Mouse (Mus musculus) G1E (cell line): ENCODE data around the gene Slc15a1.

Experiments used
- CTCF ChIP-seq: IDR thresholded peaks from 2 replicates; pipeline ENCODE4 v1.5.1; 2012; ENCODE audit warnings: low read depth, low read length, inconsistent platforms, mixed read lengths
- GATA1 ChIP-seq: IDR thresholded peaks from 2 replicates; pipeline ENCODE4 v1.6.1; 2012; ENCODE audit warnings: borderline replicate concordance, low read length, inconsistent platforms, mixed read lengths
- POLR2AphosphoS5 ChIP-seq: IDR thresholded peaks from 2 replicates; pipeline ENCODE4 v1.6.1; 2012; ENCODE audit warnings: low read depth, low read length, inconsistent platforms; ENCODE audit not compliant: insufficient replicate concordance
- TAL1 ChIP-seq: conservative IDR thresholded peaks from 2 replicates; pipeline ENCODE4 v1.6.1; 2012; ENCODE audit warnings: low read depth, low read length, inconsistent platforms, mixed read lengths

DNA sequence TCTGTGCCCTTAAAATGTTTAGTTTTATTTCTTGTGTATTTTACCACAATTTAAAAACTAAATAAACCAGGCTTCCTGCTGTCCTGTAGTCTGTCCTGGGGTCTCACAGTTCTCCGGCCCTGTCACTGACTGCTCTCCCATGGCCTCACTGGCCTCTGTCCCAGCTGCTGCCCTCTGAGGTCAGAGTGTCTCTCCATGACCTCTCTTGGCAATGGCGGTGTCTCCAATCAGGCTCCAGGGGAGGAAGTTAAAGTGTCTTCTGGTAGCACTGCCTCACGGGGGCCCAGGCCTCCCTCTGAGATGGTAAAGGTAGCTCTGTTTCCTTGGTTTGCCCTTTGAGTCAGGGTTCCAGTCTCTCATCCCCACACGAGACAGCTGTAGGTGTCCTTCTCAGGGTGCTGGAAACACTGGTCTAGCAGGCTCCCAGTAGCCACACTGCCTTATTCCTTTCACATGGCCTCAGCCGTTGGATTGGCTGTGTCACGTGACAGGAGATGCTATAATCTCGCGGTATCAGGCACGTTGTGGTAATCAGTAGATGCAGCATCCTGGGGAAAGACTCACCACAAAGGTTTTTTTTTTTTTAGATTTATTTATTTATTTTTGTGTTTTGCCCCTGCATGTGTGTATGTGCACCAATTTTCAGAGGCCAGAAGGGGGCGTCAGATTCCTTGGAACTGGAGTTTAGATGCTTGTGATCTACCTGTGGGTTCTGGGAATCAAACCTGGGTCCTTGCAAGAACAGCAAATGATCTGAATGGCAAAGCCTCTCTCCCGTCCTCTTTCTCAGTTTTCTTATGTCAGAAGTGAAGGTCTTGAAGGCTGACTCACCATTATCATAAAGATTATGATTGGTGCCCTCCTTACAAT lies 48.4 kb downstream of the Slc15a1 start:
- no peak for TF ChIP-seq CTCF
- TF ChIP-seq TAL1 = no peak
- no peak for TF ChIP-seq GATA1
- no peak for TF ChIP-seq POLR2AphosphoS5
